Mouse (Mus musculus): ENCODE results near the gene Cops2. TPM values are rescaled to one million over a fixed set of nuclear protein-coding genes. Genes with fewer than 3 reads are reported as not detected.

Gene Cops2
- 49.4 TPM for polyA plus RNA-seq (2017; shearing (Covaris generic))

DNA sequence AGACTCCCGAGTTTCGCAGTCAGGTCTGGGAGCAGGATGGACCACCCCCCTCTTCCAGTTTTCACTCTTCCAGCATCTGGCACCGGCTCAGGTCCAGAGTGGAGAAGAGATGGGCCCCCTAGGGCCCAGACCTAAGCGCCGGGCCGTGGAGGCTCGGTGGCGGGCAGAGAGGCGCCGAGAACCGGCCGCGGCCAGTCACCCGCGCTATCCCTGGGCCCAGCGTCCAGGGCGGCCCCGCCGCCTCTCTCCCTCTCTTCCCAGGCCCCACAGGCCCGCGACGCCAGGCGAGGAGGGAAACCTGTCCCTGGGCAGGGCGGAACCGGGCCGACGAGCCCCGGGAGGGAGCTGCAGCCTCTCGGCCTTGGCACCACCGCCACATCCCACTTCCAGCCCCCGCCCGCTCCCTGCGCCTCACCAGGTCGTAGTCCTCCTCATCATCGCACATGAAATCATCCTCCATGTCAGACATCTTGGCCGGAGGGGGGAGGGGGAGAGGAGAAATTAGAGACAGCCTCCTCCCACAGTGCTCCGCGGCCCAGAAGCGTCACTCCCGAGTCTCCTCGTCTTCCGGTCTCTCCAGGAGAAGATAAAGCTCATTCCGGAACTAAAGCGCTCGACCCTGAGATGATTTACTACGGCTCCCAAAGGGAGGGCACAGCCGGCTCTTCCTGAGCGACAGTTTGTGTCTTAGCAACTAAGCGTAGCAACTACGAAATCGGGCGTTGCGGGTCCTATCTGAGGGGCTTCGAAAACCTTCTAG is at the start of gene Cops2, which contains the start of gene Galk2:
Gene Cops2, minus strand, starts transcription at position 619 of the 760 bp plus-strand sequence.
Gene Galk2, plus strand, starts transcription at position 589 of the 760 bp plus-strand sequence.

DNA sequence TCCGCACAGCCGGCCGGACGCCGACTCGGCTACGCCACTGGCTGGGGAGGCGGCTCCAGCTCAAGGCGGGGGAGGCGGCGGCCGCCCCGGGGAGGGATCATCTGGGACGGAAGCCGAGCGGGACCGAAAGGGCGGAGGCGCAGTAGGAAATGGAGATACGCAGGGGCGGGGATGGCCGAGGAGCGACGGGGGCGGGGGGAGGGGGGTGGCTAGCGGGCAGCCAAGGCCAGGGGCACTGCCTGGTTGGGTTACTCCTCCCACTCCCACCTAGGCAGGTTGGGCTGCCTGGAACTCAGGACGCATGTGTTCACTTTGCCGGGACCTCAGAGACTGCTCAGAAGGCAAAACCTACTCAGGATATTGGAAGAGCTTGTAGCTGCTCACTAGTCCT is 76.2 kb downstream of the Cops2 start, which contains the start of gene Secisbp2l:
Gene Secisbp2l, minus strand, starts transcription at position 152 of the 391 bp plus-strand sequence.

Other genes starting within 250 kb of the Cops2 start
- 9.9 TPM for gene Cep152, start 234.0 kb downstream of the Cops2 start, polyA plus RNA-seq (2017; shearing (Covaris generic))
- gene Eid1, start 186.0 kb downstream of the Cops2 start, polyA plus RNA-seq (2017; shearing (Covaris generic)) = 25.1 TPM
- 0.21 TPM for gene Shc4, start 135.0 kb downstream of the Cops2 start, polyA plus RNA-seq (2017; shearing (Covaris generic))
- 32.5 TPM for gene Secisbp2l, start 76.3 kb downstream of the Cops2 start, polyA plus RNA-seq (2017; shearing (Covaris generic))
- 21.2 TPM for gene Galk2, start within 50 bp of the Cops2 start, polyA plus RNA-seq (2017; shearing (Covaris generic))
- not detected for gene Fgf7, start 175.5 kb upstream of the Cops2 start, polyA plus RNA-seq (2017; shearing (Covaris generic))

Measured in effector memory CD4-positive, alpha-beta T cell, adult 5 months (primary cell).